Mouse (Mus musculus): Measurements from ENCODE around the gene Ifna4. TPM values are rescaled to one million over a fixed set of nuclear protein-coding genes. Genes with fewer than 3 reads are reported as not detected.

Ifna4 gene
- polyA plus RNA-seq, 1 experiment from 2014 or later: not detected

- Histone ChIP-seq H3K36me3 (ENCODE audit: control insufficient read depth, insufficient read depth, low read length) (no peaks in the 10 kb centered on the region), H3K27me3 (ENCODE audit: control insufficient read depth, insufficient read depth, low read length) (no peaks in the 10 kb centered on the region), H3K9ac (ENCODE audit: low read length) (no peak overlapping the region), H3K4me3 (ENCODE audit: low read depth, low read length) (no peak overlapping the region), H3K4me2 (ENCODE audit: low read depth, severe bottlenecking) (no peak overlapping the region), H3K27ac (replicated peaks; ENCODE audit: low read depth, low read length) (no peak overlapping the region), H3K9me3 (ENCODE audit: control insufficient read depth, low read length) (no peaks in the 10 kb centered on the region), H3K4me1 (ENCODE audit: control insufficient read depth, insufficient read depth, low read length) (no peaks in the 10 kb centered on the region)
- 60% methylated on average over 4 of the region's 4 CpGs for WGBS
- no peak for ATAC-seq (ENCODE audit: insufficient number of reproducible peaks, low FRiP score, low TSS enrichment, low read depth)
- no peak for DNase-seq (ENCODE audit: low spot score)
These were observed 33.9 kb downstream of the Ifna4 start for GRCm38 (mm10) chr4:88875435-88876095.

GRCm38 (mm10) chr4:88876520-88876919 lies 34.9 kb downstream of the Ifna4 start:
- no peak overlapping the region for H3K4me2 ChIP-seq (ENCODE audit: low read depth, severe bottlenecking)
- no peaks in the 10 kb centered on the region for H3K27me3 ChIP-seq (ENCODE audit: control insufficient read depth, insufficient read depth, low read length)
- H3K9me3 ChIP-seq (ENCODE audit: control insufficient read depth, low read length): no peaks in the 10 kb centered on the region
- H3K9ac ChIP-seq (ENCODE audit: low read length): no peak overlapping the region
- H3K4me1 ChIP-seq (ENCODE audit: control insufficient read depth, insufficient read depth, low read length): no peaks in the 10 kb centered on the region
- no peak overlapping the region for H3K27ac ChIP-seq (replicated peaks; ENCODE audit: low read depth, low read length)
- DNase-seq (ENCODE audit: low spot score) (no peak), ATAC-seq (ENCODE audit: insufficient number of reproducible peaks, low FRiP score, low TSS enrichment, low read depth) (no peak)
- no peaks in the 10 kb centered on the region for H3K36me3 ChIP-seq (ENCODE audit: control insufficient read depth, insufficient read depth, low read length)
- 88% methylated on average over 4 of the region's 4 CpGs for WGBS
- no peak overlapping the region for H3K4me3 ChIP-seq (ENCODE audit: low read depth, low read length)

DNA sequence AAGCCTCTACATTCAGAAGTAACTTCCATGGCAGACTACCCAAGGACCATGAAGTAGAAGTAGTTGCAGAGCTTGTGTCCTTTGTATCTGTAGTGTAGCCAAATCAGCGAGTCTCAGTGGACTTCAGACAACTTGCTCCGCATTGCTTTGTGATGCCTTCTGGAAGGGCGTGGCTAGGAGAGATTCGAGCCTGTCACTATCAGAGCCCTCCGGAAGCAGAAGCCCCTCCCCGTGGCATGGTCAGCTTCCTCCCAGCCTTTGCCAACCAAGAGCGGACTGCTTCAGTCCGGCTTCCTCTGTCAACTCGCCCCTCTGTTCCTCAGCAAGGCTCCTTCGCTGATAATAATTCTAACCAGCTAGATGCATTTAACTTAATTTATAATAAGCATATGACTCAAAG lies 36.6 kb downstream of the Ifna4 start:
- Histone ChIP-seq H3K4me1 (ENCODE audit: control insufficient read depth, insufficient read depth, low read length) (no peaks in the 10 kb centered on the region), H3K9ac (ENCODE audit: low read length) (no peak overlapping the region), H3K36me3 (ENCODE audit: control insufficient read depth, insufficient read depth, low read length) (no peaks in the 10 kb centered on the region), H3K4me3 (ENCODE audit: low read depth, low read length) (no peak overlapping the region), H3K4me2 (ENCODE audit: low read depth, severe bottlenecking) (no peak overlapping the region), H3K27ac (replicated peaks; ENCODE audit: low read depth, low read length) (no peak overlapping the region), H3K9me3 (ENCODE audit: control insufficient read depth, low read length) (no peaks in the 10 kb centered on the region), H3K27me3 (ENCODE audit: control insufficient read depth, insufficient read depth, low read length) (no peaks in the 10 kb centered on the region)
- ATAC-seq (ENCODE audit: insufficient number of reproducible peaks, low FRiP score, low TSS enrichment, low read depth) (no peak), DNase-seq (ENCODE audit: low spot score) (no peak)
- WGBS: 64% methylated on average over 10 of the region's 10 CpGs

GRCm38 (mm10) chr4:88878772-88879171 lies 37.1 kb downstream of the Ifna4 start:
- Histone ChIP-seq H3K4me1 (ENCODE audit: control insufficient read depth, insufficient read depth, low read length) (no peaks in the 10 kb centered on the region), H3K9me3 (ENCODE audit: control insufficient read depth, low read length) (no peaks in the 10 kb centered on the region), H3K36me3 (ENCODE audit: control insufficient read depth, insufficient read depth, low read length) (no peaks in the 10 kb centered on the region), H3K27me3 (ENCODE audit: control insufficient read depth, insufficient read depth, low read length) (no peaks in the 10 kb centered on the region), H3K4me2 (ENCODE audit: low read depth, severe bottlenecking) (no peak overlapping the region), H3K27ac (replicated peaks; ENCODE audit: low read depth, low read length) (no peak overlapping the region), H3K9ac (ENCODE audit: low read length) (no peak overlapping the region), H3K4me3 (ENCODE audit: low read depth, low read length) (no peak overlapping the region)
- WGBS: 83% methylated on average over 4 of the region's 4 CpGs
- ATAC-seq (ENCODE audit: insufficient number of reproducible peaks, low FRiP score, low TSS enrichment, low read depth): no peak
- no peak for DNase-seq (ENCODE audit: low spot score)

DNA sequence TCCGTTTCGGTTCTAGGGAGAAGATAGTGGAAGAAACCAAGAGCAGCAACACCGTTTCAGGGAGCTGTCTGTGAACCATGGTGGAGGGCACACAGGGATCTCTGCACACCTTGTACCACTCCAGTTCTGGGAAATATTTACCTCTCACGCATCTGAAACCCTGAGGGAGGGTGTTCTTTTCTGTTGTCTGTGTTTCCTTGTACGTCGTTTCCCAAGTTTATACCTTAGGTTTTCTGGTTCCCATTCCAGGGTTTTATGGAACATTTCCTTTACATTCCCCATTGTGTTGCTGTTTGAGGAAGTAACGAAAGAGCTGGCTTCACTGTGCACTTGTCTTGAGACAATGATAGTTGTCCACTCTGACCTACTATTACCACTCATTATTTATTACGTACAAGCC lies 38.4 kb downstream of the Ifna4 start, which contains the start of gene Ifne:
Ifne (minus strand) TSS at position 101 of the 400 bp plus-strand sequence.
- no peaks in the 10 kb centered on the region for H3K27me3 ChIP-seq (ENCODE audit: control insufficient read depth, insufficient read depth, low read length)
- 87% methylated on average over 8 of the region's 8 CpGs for WGBS
- ATAC-seq (ENCODE audit: insufficient number of reproducible peaks, low FRiP score, low TSS enrichment, low read depth) (no peak), DNase-seq (ENCODE audit: low spot score) (no peak)
- H3K36me3 ChIP-seq (ENCODE audit: control insufficient read depth, insufficient read depth, low read length): no peaks in the 10 kb centered on the region
- H3K27ac ChIP-seq (replicated peaks; ENCODE audit: low read depth, low read length): no peak within 1 kb of the TSS
- H3K4me3 ChIP-seq (ENCODE audit: low read depth, low read length): no peak within 1 kb of the TSS
- H3K4me2 ChIP-seq (ENCODE audit: low read depth, severe bottlenecking): no peak within 1 kb of the TSS
- H3K9me3 ChIP-seq (ENCODE audit: control insufficient read depth, low read length): no peaks in the 10 kb centered on the region
- H3K4me1 ChIP-seq (ENCODE audit: control insufficient read depth, insufficient read depth, low read length): no peaks in the 10 kb centered on the region
- no peak within 1 kb of the TSS for H3K9ac ChIP-seq (ENCODE audit: low read length)

GRCm38 (mm10) chr4:88888236-88888635 lies 46.6 kb downstream of the Ifna4 start:
- no peaks in the 10 kb centered on the region for H3K27me3 ChIP-seq (ENCODE audit: control insufficient read depth, insufficient read depth, low read length)
- DNase-seq (ENCODE audit: low spot score): no peak
- H3K9ac ChIP-seq (ENCODE audit: low read length): no peak overlapping the region
- no peak overlapping the region for H3K4me2 ChIP-seq (ENCODE audit: low read depth, severe bottlenecking)
- ATAC-seq (ENCODE audit: insufficient number of reproducible peaks, low FRiP score, low TSS enrichment, low read depth): no peak
- no peaks in the 10 kb centered on the region for H3K9me3 ChIP-seq (ENCODE audit: control insufficient read depth, low read length)
- no peaks in the 10 kb centered on the region for H3K4me1 ChIP-seq (ENCODE audit: control insufficient read depth, insufficient read depth, low read length)
- no peak overlapping the region for H3K27ac ChIP-seq (replicated peaks; ENCODE audit: low read depth, low read length)
- no peaks in the 10 kb centered on the region for H3K36me3 ChIP-seq (ENCODE audit: control insufficient read depth, insufficient read depth, low read length)
- H3K4me3 ChIP-seq (ENCODE audit: low read depth, low read length): no peak overlapping the region

Other genes with a start within 250 kb of the Ifna4 start
- gene Ifna9, start 249.5 kb upstream of the Ifna4 start, polyA plus RNA-seq (2014; fragmentation: Nextera tagmentation; extraction: Ambion mirVana): not detected in 2 replicates
- not detected in 2 replicates for gene Ifna12, start 238.5 kb upstream of the Ifna4 start, polyA plus RNA-seq (2014; fragmentation: Nextera tagmentation; extraction: Ambion mirVana)
- gene C87499, start 207.4 kb upstream of the Ifna4 start, polyA plus RNA-seq (2014; fragmentation: Nextera tagmentation; extraction: Ambion mirVana): not detected in 2 replicates
- gene Ifna13, start 197.4 kb upstream of the Ifna4 start, polyA plus RNA-seq (2014; fragmentation: Nextera tagmentation; extraction: Ambion mirVana): not detected in 2 replicates
- gene Ifna16, start 164.9 kb upstream of the Ifna4 start, polyA plus RNA-seq (2014; fragmentation: Nextera tagmentation; extraction: Ambion mirVana): not detected in 2 replicates
- gene Ifna2, start 157.9 kb upstream of the Ifna4 start, polyA plus RNA-seq (2014; fragmentation: Nextera tagmentation; extraction: Ambion mirVana): not detected in 2 replicates
- gene Ifnab, start 150.5 kb upstream of the Ifna4 start, polyA plus RNA-seq (2014; fragmentation: Nextera tagmentation; extraction: Ambion mirVana): not detected in 2 replicates
- 0.81 and 1.5 TPM in 2 replicates for gene Gm26566, start 120.1 kb upstream of the Ifna4 start, polyA plus RNA-seq (2014; fragmentation: Nextera tagmentation; extraction: Ambion mirVana)
- gene Klhl9, start 119.4 kb upstream of the Ifna4 start, polyA plus RNA-seq (2014; fragmentation: Nextera tagmentation; extraction: Ambion mirVana): 139 and 140 TPM in 2 replicates
- gene Gm13271, start 87.0 kb upstream of the Ifna4 start, polyA plus RNA-seq (2014; fragmentation: Nextera tagmentation; extraction: Ambion mirVana): not detected in 2 replicates
- 0.13 TPM in 1 of 2 replicates, not detected in the other for gene Gm13283, start 81.7 kb upstream of the Ifna4 start, polyA plus RNA-seq (2014; fragmentation: Nextera tagmentation; extraction: Ambion mirVana)
- 0.38 TPM in 1 of 2 replicates, not detected in the other for gene Gm13290, start 68.0 kb upstream of the Ifna4 start, polyA plus RNA-seq (2014; fragmentation: Nextera tagmentation; extraction: Ambion mirVana)
- gene Gm13289, start 64.9 kb upstream of the Ifna4 start, polyA plus RNA-seq (2014; fragmentation: Nextera tagmentation; extraction: Ambion mirVana): not detected in 2 replicates
- gene Gm13272, start 62.0 kb upstream of the Ifna4 start, polyA plus RNA-seq (2014; fragmentation: Nextera tagmentation; extraction: Ambion mirVana): not detected in 2 replicates
- not detected in 2 replicates for gene Ifnz, start 59.7 kb upstream of the Ifna4 start, polyA plus RNA-seq (2014; fragmentation: Nextera tagmentation; extraction: Ambion mirVana)
- gene Gm13276, start 56.2 kb upstream of the Ifna4 start, polyA plus RNA-seq (2014; fragmentation: Nextera tagmentation; extraction: Ambion mirVana): not detected in 2 replicates
- not detected in 2 replicates for gene Gm13277, start 53.2 kb upstream of the Ifna4 start, polyA plus RNA-seq (2014; fragmentation: Nextera tagmentation; extraction: Ambion mirVana)
- gene Gm13278, start 50.3 kb upstream of the Ifna4 start, polyA plus RNA-seq (2014; fragmentation: Nextera tagmentation; extraction: Ambion mirVana): not detected in 2 replicates
- gene Gm13275, start 47.4 kb upstream of the Ifna4 start, polyA plus RNA-seq (2014; fragmentation: Nextera tagmentation; extraction: Ambion mirVana): not detected in 2 replicates
- gene Gm13279, start 44.5 kb upstream of the Ifna4 start, polyA plus RNA-seq (2014; fragmentation: Nextera tagmentation; extraction: Ambion mirVana): not detected in 2 replicates
- gene Gm13285, start 42.2 kb upstream of the Ifna4 start, polyA plus RNA-seq (2014; fragmentation: Nextera tagmentation; extraction: Ambion mirVana): 1.1 and 1.4 TPM in 2 replicates
- gene Gm13287, start 38.6 kb upstream of the Ifna4 start, polyA plus RNA-seq (2014; fragmentation: Nextera tagmentation; extraction: Ambion mirVana): not detected in 2 replicates
- not detected in 2 replicates for gene Gm13288, start 36.3 kb upstream of the Ifna4 start, polyA plus RNA-seq (2014; fragmentation: Nextera tagmentation; extraction: Ambion mirVana)
- gene Ifna7, start 25.6 kb upstream of the Ifna4 start, polyA plus RNA-seq (2014; fragmentation: Nextera tagmentation; extraction: Ambion mirVana): not detected in 2 replicates
- not detected in 2 replicates for gene Ifna11, start 21.9 kb upstream of the Ifna4 start, polyA plus RNA-seq (2014; fragmentation: Nextera tagmentation; extraction: Ambion mirVana)
- gene Ifna6, start 14.4 kb upstream of the Ifna4 start, polyA plus RNA-seq (2014; fragmentation: Nextera tagmentation; extraction: Ambion mirVana): not detected in 2 replicates
- gene Ifna5, start 6.3 kb upstream of the Ifna4 start, polyA plus RNA-seq (2014; fragmentation: Nextera tagmentation; extraction: Ambion mirVana): not detected in 2 replicates
- not detected in 2 replicates for gene Ifna1, start 8.2 kb downstream of the Ifna4 start, polyA plus RNA-seq (2014; fragmentation: Nextera tagmentation; extraction: Ambion mirVana)
- gene Ifne, start 38.3 kb downstream of the Ifna4 start, polyA plus RNA-seq (2014; fragmentation: Nextera tagmentation; extraction: Ambion mirVana): not detected in 2 replicates